Mouse (Mus musculus) megakaryocyte, adult 5-6 weeks (primary cell): ENCODE data around the gene Slc40a1. TPM values are rescaled to one million over a fixed set of nuclear protein-coding genes. Genes with fewer than 3 reads are reported as not detected.

Experiments used
- ATAC-seq: 2 replicates; pipeline ENCODE4 v1.8.0; 2016; ENCODE audit warnings: mild to moderate bottlenecking, inconsistent platforms; ENCODE audit not compliant: poor library complexity, severe bottlenecking
- total RNA-seq, 2 experiments: library from RNA; stranded (forward) in 1 of 2; stranded (reverse) in 1 of 2; fragments of 153-499, 151-499 nt in 1 of 2; fragments of 221-1000, 200-1000 nt in 1 of 2; gene quantifications; 2 replicates each; pipeline versions ENCODE4 v1.2.3 to v1.2.4; 2015 to 2017

Slc40a1 gene
- total RNA-seq (2015) (22.7 and 24.7 TPM in 2 replicates), total RNA-seq (2017) (18.0 and 22.0 TPM in 2 replicates)

- ATAC-seq, result no peak
Observed at GRCm38 (mm10) chr1:45926393-45926763, at the start of gene Slc40a1. TSS of gene Slc40a1 (minus strand) at chr1:45926523.

DNA sequence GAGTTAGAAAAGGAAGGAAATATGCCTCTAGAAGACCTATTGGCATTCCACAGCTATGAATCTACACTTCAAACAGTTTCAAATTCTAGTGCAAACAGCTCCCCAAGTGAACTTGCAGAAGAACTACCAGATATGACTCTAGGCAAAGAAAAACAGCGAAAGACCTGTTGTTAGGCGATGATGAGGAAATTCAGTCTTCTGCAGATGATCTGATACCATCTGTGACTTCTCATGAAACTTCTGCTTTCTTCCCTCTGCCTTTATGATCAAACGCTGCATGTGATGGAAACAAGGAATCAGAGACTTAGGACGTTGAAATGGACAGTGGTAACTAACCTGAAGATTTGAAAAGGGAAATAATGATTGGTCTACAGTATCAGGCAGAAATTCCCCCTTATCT is 45.0 kb upstream of the Slc40a1 start:
- no peak for ATAC-seq

GRCm38 (mm10) chr1:45948988-45949387 is 22.7 kb upstream of the Slc40a1 start:
- no peak for ATAC-seq

DNA sequence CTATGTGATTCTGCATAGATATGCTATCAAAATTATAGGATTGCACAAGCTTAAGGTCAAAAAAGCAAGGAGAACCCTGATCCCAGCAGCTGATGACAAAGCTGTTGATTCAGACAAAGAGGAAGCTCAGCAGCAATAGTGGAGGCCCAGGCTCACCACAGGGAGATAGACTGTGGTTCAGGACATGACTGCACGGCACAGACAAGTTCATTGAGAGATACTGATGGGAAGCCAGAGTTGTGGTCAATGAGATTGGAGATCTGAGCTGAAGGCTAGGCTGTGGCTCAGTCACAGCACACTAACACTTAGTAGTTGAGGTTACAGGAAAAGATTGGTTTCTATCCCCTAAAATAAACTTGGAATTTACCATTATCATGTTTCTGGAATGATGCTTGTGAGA is 21.5 kb upstream of the Slc40a1 start:
- ATAC-seq, result 0 out of 2 replicates have a peak, but pooled peaks have one; percentile 27

DNA sequence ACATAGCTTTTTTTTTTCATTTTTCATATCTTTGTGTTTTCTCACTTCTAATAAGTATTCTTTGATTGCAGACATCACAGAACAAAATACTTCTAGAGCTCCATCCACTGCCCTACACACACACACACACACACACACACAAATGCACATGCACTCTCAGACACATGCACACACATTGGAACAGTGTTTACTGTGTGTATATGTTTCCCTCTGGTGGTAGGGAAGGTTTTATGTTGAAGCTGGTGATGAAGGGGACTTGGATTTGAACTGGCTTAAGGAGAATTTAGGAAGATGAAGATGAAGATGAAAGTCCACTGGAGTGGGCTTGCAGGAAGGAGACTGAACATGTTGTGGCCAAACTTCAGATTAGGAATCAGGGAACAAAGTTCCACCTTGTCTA is 4.8 kb upstream of the Slc40a1 start:
- ATAC-seq, result no peak

GRCm38 (mm10) chr1:45926911-45927310 is 588 bp upstream of the Slc40a1 start:
- no peak for ATAC-seq

DNA sequence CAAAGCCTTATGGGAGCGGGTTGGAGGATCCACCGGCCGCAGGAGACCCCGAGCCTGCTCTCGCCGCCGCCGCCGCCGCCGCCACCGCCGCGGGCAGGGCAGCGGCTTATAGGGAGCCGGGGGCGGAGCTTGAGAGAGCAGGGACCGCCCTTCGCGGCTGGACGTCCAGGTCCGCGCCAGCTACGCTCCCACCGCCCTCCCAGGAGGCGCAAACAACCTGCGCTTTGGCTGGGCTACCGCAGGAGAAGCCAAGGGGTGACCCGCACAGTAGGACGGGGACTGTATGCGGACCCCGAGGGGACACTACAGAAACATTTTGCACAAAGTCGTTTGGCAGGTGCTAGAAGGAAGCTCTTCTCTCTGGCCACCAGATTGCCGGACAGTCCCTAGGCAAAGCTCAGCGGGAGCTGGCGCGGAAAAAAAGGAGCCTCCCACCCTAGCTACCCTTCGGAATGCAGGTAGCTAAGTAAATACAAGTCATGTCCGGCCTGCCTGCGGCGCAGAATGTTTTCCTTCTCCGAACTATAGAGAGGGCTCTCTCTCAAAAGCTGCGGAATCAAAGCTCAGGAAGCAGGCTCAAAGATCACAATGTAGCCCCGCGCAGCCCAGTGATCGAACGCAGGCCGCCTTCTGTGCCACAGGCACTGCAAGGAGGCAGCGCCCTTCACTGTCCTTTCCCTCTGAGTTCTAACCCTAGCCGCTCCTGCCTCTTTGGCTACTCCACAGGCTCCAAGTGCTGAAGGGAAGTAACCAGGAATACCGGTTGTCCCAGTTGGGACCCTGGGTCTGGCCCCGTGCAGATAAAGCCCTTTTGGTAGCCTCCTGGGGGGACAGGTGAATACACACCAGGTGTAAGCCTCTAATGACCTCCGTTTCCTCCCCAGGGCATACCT is 577 bp downstream of the Slc40a1 start:
- peak; percentile 90 for ATAC-seq

- ATAC-seq, result peak; percentile 39
Observed at GRCm38 (mm10) chr1:45925131-45925499, 1.2 kb downstream of the Slc40a1 start.

DNA sequence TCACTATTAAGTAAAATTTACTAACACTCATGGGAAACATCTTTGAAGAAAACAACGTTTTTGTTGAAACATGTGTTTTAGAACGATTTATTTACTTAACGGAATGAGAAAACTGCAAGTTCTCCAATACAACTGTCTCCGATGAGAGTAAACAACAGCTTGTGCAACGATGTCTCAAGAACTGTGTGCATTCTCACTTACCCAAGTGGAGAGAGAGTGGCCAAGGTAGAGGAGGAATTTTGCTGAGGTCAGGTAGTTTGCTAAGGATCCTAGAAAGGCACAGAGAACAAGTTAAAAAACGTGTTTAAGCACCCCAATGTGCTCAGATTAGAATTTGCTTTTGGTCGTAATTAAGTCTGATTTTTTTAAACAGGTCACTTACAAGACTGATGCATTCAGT is 1.8 kb downstream of the Slc40a1 start:
- ATAC-seq, result peak; percentile 50

DNA sequence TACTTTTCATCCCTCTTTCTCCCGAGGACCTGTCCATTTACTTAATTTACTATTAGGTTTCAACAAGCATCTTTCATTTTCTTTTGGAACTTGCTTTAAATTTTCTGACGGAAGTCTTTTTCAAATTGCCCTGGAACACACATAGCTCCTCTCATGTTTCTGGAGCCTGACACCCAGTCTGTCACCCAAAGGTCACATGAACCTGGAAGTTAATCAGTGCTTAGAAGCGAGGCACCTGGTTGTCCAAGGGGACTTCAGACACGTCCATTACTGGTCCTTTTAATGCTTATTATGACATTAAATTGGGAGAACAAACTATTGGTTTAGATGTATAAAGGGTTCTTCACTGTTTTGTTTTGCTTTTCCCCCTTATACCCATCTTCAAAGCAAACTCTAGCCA is 3.0 kb downstream of the Slc40a1 start:
- ATAC-seq, result no peak

DNA sequence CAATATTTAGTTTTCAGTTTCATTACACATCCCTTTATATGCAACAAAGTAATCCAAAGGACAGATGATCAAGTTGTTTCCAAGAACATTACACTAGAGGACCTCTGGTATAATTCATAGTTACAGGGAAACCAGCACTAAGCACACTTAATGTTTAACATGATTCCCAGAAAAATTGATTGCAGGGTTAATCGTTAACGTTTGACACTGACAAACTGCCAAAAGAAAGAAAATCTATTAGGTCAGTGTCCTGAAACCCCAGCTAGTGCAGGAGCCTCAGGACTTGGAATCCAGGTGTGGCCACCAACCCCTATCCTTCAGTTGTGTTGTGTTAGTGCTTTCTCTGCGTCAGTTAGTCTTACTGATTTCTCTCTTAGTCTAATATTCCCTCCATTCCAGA is 5.6 kb downstream of the Slc40a1 start:
- ATAC-seq, result no peak

DNA sequence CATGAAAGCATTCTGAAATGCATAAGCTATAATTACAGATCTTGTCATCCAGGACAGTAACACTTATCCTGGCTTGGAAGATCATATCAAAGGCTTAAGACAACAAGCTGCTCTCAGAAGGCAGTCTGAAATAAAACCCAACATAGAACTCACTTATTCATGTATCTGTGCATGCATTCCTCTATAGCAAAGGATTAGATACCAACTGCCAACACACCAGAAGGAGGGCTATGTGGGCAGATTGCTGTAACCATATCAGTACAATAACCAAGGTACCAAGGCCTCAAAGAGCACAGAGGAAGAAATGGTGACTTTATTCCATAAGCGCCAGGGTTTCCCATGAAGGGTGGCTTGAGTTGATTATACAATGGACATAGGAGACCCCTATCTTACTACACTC is 6.6 kb downstream of the Slc40a1 start:
- no peak for ATAC-seq

DNA sequence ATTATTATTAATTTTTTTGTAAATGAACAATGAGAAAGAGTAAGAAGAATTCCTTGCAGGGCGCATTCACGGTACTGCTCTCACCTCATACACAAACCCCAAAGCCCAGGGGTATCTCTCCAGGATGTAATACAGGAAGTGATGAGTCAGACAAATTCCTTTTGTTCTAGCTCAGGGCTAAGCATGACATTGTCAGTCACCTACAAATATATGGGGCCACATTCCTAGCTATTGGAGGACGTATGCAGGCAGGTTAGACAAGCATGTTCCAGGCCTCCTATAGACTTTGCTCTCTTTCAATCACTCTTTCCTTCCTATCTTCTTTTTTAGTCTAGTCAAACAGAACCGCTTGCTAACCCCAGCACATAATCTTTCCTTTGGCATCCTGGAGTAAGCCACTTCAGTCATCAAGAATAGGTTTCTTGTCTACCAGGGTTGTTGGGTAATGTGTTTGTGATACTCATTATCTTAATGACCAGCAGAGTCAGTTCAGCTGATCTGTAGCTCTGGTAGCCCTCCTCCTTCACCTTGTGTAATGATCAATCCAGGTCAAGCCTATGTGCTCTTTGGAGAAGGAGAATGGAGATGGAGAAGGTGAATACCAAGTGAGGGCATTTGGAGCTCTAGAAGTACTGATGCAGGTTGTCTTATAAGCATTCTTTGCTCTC is 9.1 kb downstream of the Slc40a1 start:
- no peak for ATAC-seq

- no peak for ATAC-seq
Observed at GRCm38 (mm10) chr1:45916174-45916573, 10.1 kb downstream of the Slc40a1 start.

DNA sequence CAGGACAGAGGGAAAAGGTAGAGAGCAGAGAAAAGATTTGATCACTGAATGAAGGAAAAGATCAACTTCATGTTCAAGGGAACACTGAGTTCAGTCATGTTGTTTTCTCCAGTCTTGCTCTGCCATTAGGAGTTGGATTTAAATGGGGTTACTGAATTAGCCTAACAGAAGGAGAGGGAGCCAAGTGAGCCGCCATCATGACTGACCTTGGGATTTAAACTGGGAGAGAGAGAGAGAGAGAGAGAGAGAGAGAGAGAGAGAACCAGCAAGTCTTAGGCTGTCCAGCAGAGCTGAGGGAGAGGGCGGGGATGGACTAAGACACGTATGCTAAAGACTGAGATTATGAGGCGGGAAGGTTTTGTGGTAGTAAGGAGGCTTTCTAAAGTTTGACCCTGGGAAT is 12.1 kb downstream of the Slc40a1 start:
- no peak for ATAC-seq

DNA sequence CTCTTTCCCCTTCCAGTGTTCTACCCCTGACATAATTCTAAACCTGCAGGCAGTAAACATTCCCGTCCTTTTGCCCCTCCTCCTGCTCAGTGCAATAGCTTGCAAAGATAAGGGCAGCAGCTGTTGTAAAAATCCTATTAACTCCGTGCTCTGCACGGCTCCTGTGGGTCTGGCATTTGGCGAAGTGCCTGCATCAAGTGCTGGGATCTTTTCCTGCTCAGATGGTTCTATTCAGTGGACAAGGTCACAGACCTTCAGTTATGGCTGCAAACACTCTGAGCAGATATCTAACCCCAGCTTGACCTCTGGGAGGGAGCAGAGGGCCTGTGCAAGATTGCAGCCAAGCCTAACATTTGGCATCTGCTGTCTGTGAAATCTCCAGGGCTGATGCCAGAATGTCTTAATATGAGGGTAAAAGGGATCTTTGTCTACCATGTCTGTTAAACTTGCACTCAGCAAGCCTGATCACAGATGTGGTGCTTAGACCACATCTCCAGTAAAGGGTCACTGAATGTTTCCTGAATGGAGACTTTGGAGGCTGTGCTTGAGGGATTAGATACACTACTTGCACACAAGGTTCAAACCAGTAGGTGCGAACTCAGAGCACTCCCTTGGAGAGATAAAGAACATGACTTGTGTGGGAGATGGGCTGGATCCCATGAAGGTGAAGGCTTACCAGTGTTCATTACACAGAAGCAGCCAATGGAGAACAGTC is 21.1 kb downstream of the Slc40a1 start:
- no peak for ATAC-seq

GRCm38 (mm10) chr1:45904161-45904560 is 22.2 kb downstream of the Slc40a1 start:
- no peak for ATAC-seq

DNA sequence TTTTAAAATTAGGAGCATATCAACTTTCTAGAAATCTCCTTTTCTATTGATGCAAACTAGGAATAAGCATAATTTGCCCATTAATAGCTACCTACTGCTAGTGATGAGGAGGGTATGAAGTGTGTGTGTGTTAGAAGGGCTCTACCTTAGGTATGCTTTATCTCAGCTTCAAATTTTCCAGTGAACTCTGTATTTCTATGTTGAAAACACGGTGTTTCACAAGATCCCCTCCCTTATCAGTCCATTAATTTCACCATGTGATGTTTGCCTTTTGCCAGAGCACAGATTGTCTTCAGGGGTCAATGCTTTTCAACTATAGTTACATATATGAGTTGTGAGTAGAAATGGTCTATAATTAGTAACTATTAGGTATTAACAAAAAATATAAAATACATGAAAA is 28.3 kb downstream of the Slc40a1 start:
- ATAC-seq, result no peak

- ATAC-seq, result no peak
Observed at GRCm38 (mm10) chr1:45894168-45894912, 32.0 kb downstream of the Slc40a1 start.

GRCm38 (mm10) chr1:45891986-45892385 is 34.3 kb downstream of the Slc40a1 start:
- ATAC-seq, result no peak

- no peak for ATAC-seq
Observed at GRCm38 (mm10) chr1:45890173-45890572, 36.1 kb downstream of the Slc40a1 start, which contains the start of gene Gm5269. TSS of gene Gm5269 (minus strand) at chr1:45890273.
